Mouse (Mus musculus) intestine, postnatal 0 days (tissue): Measurements from ENCODE around the gene Tbc1d16. TPM values are rescaled to one million over a fixed set of nuclear protein-coding genes. Genes with fewer than 3 reads are reported as not detected.

Source experiments
- ATAC-seq: fragments of 200-750 bp; cut with Nextera tagmentation; 2 replicates; pipeline ENCODE4 v1.8.0; 2017; ENCODE audit warnings: mild to moderate bottlenecking, moderate TSS enrichment, moderate library complexity
- H3K27ac ChIP-seq: fragments of 300-500 bp; sonication (generic); 2 replicates; pipeline ENCODE4 v1.5.1; 2014; ENCODE audit warnings: mild to moderate bottlenecking, low read depth, low read length, moderate library complexity
- H3K27me3 ChIP-seq: fragments of 300-500 bp; sonication (generic); replicated peaks from 2 replicates; pipeline ENCODE4 v1.6.1; 2014; ENCODE audit warnings: low read length, mixed read lengths; ENCODE audit not compliant: control insufficient read depth, insufficient read depth
- H3K36me3 ChIP-seq: fragments of 300-500 bp; sonication (generic); 2 replicates; pipeline ENCODE4 v1.6.1; 2014; ENCODE audit warnings: mild to moderate bottlenecking, moderate library complexity; ENCODE audit not compliant: control insufficient read depth, insufficient read depth
- H3K4me1 ChIP-seq: fragments of 300-500 bp; sonication (generic); replicated peaks from 2 replicates; pipeline ENCODE4 v1.6.1; 2014; ENCODE audit warnings: antibody characterized with exemption, low read length, mixed read lengths; ENCODE audit not compliant: control insufficient read depth, insufficient read depth
- H3K4me2 ChIP-seq: fragments of 300-500 bp; sonication (generic); replicated peaks from 2 replicates; pipeline ENCODE4 v1.6.1; 2014; ENCODE audit warnings: low read depth, mild to moderate bottlenecking, moderate library complexity
- H3K4me3 ChIP-seq: fragments of 300-500 bp; sonication (generic); 2 replicates; pipeline ENCODE4 v1.5.1; 2014; ENCODE audit warnings: low read depth, low read length
- H3K9ac ChIP-seq: fragments of 300-500 bp; sonication (generic); 2 replicates; pipeline ENCODE4 v1.6.1; 2014; ENCODE audit warnings: mild to moderate bottlenecking, low read depth, low read length
- H3K9me3 ChIP-seq: fragments of 300-500 bp; sonication (generic); 2 replicates; pipeline ENCODE4 v1.6.1; 2016; ENCODE audit warnings: mixed run types; ENCODE audit not compliant: control insufficient read depth
- CTCF ChIP-seq: sonication (generic); IDR thresholded peaks from 2 replicates; pipeline ENCODE4 v1.5.1; 2016; ENCODE audit warnings: low read depth, mild to moderate bottlenecking, control low read depth, antibody characterized with exemption, moderate library complexity
- WGBS: fragments of 180-500 bp; shearing (Covaris S2); extraction: QIAGEN DNeasy Blood & Tissue Kit; methylation state at CpG from one replicate; pipeline ENCODE4 v1.1.7; 2014; 5-methylcytosine and 5-hydroxymethylcytosine counted together
- polyA plus RNA-seq: library from polyadenylated mRNA; unstranded; fragments of >200 nt; fragmentation: Nextera tagmentation; extraction: Ambion mirVana; gene quantifications from 2 replicates; pipeline ENCODE4 v1.2.1, GENCODE M21; 2015

Tbc1d16 gene
- polyA plus RNA-seq, 1 experiment from 2014 or later: 3.8 TPM

- H3K4me1 ChIP-seq: no peaks in the 10 kb centered on the region
- no peak overlapping the region for H3K4me3 ChIP-seq
- peaks cover 31% of the 10 kb centered on the region for H3K36me3 ChIP-seq
- no peak overlapping the region for H3K27ac ChIP-seq
- 80% methylated on average over 30 of the region's 30 CpGs for WGBS
- ATAC-seq: no peak
- TF ChIP-seq CTCF: no peak
- no peaks in the 10 kb centered on the region for H3K9me3 ChIP-seq
- no peaks in the 10 kb centered on the region for H3K27me3 ChIP-seq
- no peak overlapping the region for H3K4me2 ChIP-seq
- no peak overlapping the region for H3K9ac ChIP-seq
Measured at GRCm38 (mm10) chr11:119155638-119156480, 72.4 kb downstream of the Tbc1d16 start.

GRCm38 (mm10) chr11:119152321-119152831 lies 75.9 kb downstream of the Tbc1d16 start:
- H3K4me2 ChIP-seq: no peak overlapping the region
- peaks cover 56% of the 10 kb centered on the region for H3K36me3 ChIP-seq
- no peaks in the 10 kb centered on the region for H3K9me3 ChIP-seq
- H3K9ac ChIP-seq: no peak overlapping the region
- H3K27me3 ChIP-seq: no peaks in the 10 kb centered on the region
- ATAC-seq: no peak
- no peak overlapping the region for H3K4me3 ChIP-seq
- no peak overlapping the region for H3K27ac ChIP-seq
- 58% methylated on average over 14 of the region's 14 CpGs for WGBS
- no peaks in the 10 kb centered on the region for H3K4me1 ChIP-seq
- TF ChIP-seq CTCF: no peak

- H3K36me3 ChIP-seq: peaks cover 60% of the 10 kb centered on the region
- H3K9me3 ChIP-seq: no peaks in the 10 kb centered on the region
- H3K27me3 ChIP-seq: no peaks in the 10 kb centered on the region
- no peak overlapping the region for H3K9ac ChIP-seq
- no peak for ATAC-seq
- TF ChIP-seq CTCF: no peak
- no peaks in the 10 kb centered on the region for H3K4me1 ChIP-seq
- no peak overlapping the region for H3K4me2 ChIP-seq
- no peak overlapping the region for H3K4me3 ChIP-seq
- no peak overlapping the region for H3K27ac ChIP-seq
- 89% methylated on average over 10 of the region's 10 CpGs for WGBS
Measured at GRCm38 (mm10) chr11:119151073-119151607, 77.2 kb downstream of the Tbc1d16 start.

- 86% methylated on average over 10 of the region's 10 CpGs for WGBS
- Histone ChIP-seq H3K4me2 (no peak overlapping the region), H3K9ac (no peak overlapping the region), H3K4me1 (no peaks in the 10 kb centered on the region), H3K36me3 (peaks cover 57% of the 10 kb centered on the region), H3K4me3 (no peak overlapping the region), H3K27ac (no peak overlapping the region), H3K9me3 (no peaks in the 10 kb centered on the region), H3K27me3 (no peaks in the 10 kb centered on the region)
- TF ChIP-seq CTCF: no peak
- ATAC-seq: no peak
Measured at GRCm38 (mm10) chr11:119150442-119150841, 77.9 kb downstream of the Tbc1d16 start.

GRCm38 (mm10) chr11:119148829-119149228 lies 79.5 kb downstream of the Tbc1d16 start:
- WGBS: 87% methylated on average over 13 of the region's 13 CpGs
- no peak for TF ChIP-seq CTCF
- peaks cover 41% of the 10 kb centered on the region; the same call in 1 of the 2 replicates for H3K36me3 ChIP-seq
- H3K27ac ChIP-seq: no peak overlapping the region
- no peaks in the 10 kb centered on the region for H3K9me3 ChIP-seq
- no peak overlapping the region for H3K9ac ChIP-seq
- no peak overlapping the region for H3K4me2 ChIP-seq
- H3K27me3 ChIP-seq: no peaks in the 10 kb centered on the region
- no peak overlapping the region for H3K4me3 ChIP-seq
- ATAC-seq: no peak
- no peaks in the 10 kb centered on the region for H3K4me1 ChIP-seq

- no peak for ATAC-seq
- no peak for TF ChIP-seq CTCF
Measured at GRCm38 (mm10) chr11:119147153-119147552, 81.1 kb downstream of the Tbc1d16 start.

More at GRCm38 (mm10) chr11:119147153-119147552, 81.1 kb downstream of the Tbc1d16 start:
- no peak overlapping the region for H3K4me2 ChIP-seq
- H3K27me3 ChIP-seq: no peaks in the 10 kb centered on the region
- no peak overlapping the region for H3K4me3 ChIP-seq
- H3K4me1 ChIP-seq: no peaks in the 10 kb centered on the region
- no peaks in the 10 kb centered on the region for H3K9me3 ChIP-seq
- no peak overlapping the region for H3K9ac ChIP-seq
- H3K27ac ChIP-seq: no peak overlapping the region
- WGBS: 92% methylated on average over 8 of the region's 8 CpGs
- peaks cover 30% of the 10 kb centered on the region; the same call in 1 of the 2 replicates for H3K36me3 ChIP-seq
